Mouse (Mus musculus) cortical plate, adult 2 months (tissue): ENCODE measurements around the gene Fgfr2.

ENCODE experiments used
- CTCF ChIP-seq: fragments of 200-500 bp; IDR thresholded peaks from 2 replicates; pipeline ENCODE4 v1.5.1; 2011; ENCODE audit warnings: mild to moderate bottlenecking, control low read depth, low read length; ENCODE audit not compliant: insufficient read depth; ENCODE audit errors: extremely low read depth
- POLR2A ChIP-seq: fragments of 200-500 bp; IDR thresholded peaks from 2 replicates; pipeline ENCODE4 v1.6.1; 2011; ENCODE audit warnings: mild to moderate bottlenecking, low read length, control low read depth; ENCODE audit not compliant: insufficient read depth; ENCODE audit errors: extremely low read depth

DNA sequence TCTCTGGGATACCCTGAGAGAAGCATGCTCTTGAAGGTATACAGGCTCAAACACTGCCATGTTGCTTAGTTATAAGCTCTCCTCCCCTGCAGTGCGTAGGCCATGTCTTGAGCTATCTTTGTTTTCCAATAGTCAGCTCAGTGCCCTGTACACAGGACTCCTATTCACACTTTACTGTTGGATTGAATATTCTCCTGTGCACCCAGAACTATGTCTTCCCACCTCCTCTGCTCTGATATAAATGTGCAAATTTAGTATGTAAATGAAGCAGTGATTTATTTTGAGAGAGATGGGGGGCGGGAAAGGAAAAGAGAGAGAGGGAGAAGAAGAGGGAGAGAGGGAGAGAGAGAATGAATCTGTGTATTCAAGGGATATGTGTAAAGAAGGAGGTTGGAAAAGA, 1267.5 kb downstream of the Fgfr2 start:
- TF ChIP-seq POLR2A (no peak), CTCF (no peak)
